Mouse (Mus musculus): ENCODE measurements at regions not wholly inside any gene's neighbourhood (a gene's known extent, or its start where the extent isn't known, plus 50 kb on each side); places are given as distances from the start of the nearest gene placed in this dataset.
"Not testable (repeated sequence)": the region's sequence is repeated elsewhere in the genome, so short reads cannot be mapped to it uniquely, and the experiment has no call there.

GRCm38 (mm10) chr6:37618990-37619389, 89.0 kb downstream of the Akr1d1 start:
- intact Hi-C loops (cut with DNase I): no loop called here

GRCm38 (mm10) chr6:37621364-37622029, 91.5 kb downstream of the Akr1d1 start:
- intact Hi-C loops (cut with DNase I): no loop called here
- DNase-seq: no peak

More at GRCm38 (mm10) chr6:37618990-37619389, 89.0 kb downstream of the Akr1d1 start:
- DNase-seq: no peak

- intact Hi-C loops (cut with DNase I): no loop called here
- DNase-seq: no peak
Measured at GRCm38 (mm10) chr6:37622273-37622672, 92.3 kb downstream of the Akr1d1 start.

- intact Hi-C loops (cut with DNase I): no loop called here
Measured at GRCm38 (mm10) chr6:37627206-37627605, 97.2 kb downstream of the Akr1d1 start.

GRCm38 (mm10) chr6:37633948-37634347, 104.0 kb downstream of the Akr1d1 start:
- no peak for DNase-seq
- intact Hi-C loops (cut with DNase I): no loop called here

More at GRCm38 (mm10) chr6:37627206-37627605, 97.2 kb downstream of the Akr1d1 start:
- DNase-seq: no peak

- peak; percentile 22 for DNase-seq
- intact Hi-C loops (cut with DNase I): no loop called here
Measured at GRCm38 (mm10) chr6:37642066-37642465, 112.1 kb downstream of the Akr1d1 start.

- intact Hi-C loops (cut with DNase I): no loop called here
- DNase-seq: peak; percentile 70
Measured at GRCm38 (mm10) chr6:37642701-37643121, 112.7 kb downstream of the Akr1d1 start.

- intact Hi-C loops (cut with DNase I): no loop called here
- no peak for DNase-seq
Measured at GRCm38 (mm10) chr6:37643176-37643575, 113.2 kb downstream of the Akr1d1 start.

GRCm38 (mm10) chr6:37643718-37644117, 113.7 kb downstream of the Akr1d1 start:
- no peak for DNase-seq
- intact Hi-C loops (cut with DNase I): no loop called here

- intact Hi-C loops (cut with DNase I): no loop called here
- no peak for DNase-seq
Measured at GRCm38 (mm10) chr6:37645551-37645950, 115.6 kb downstream of the Akr1d1 start.

GRCm38 (mm10) chr6:37657300-37657699, 127.3 kb downstream of the Akr1d1 start:
- intact Hi-C loops (cut with DNase I); DNase-seq: not testable (repeated sequence)

GRCm38 (mm10) chr6:37658021-37658650, 128.2 kb downstream of the Akr1d1 start:
- intact Hi-C loops (cut with DNase I): no loop called here

GRCm38 (mm10) chr6:37662747-37663146, 132.8 kb downstream of the Akr1d1 start:
- intact Hi-C loops (cut with DNase I): no loop called here

More at GRCm38 (mm10) chr6:37658021-37658650, 128.2 kb downstream of the Akr1d1 start:
- DNase-seq: no peak

GRCm38 (mm10) chr6:37665576-37665975, 135.6 kb downstream of the Akr1d1 start:
- DNase-seq: no peak
- intact Hi-C loops (cut with DNase I): no loop called here

More at GRCm38 (mm10) chr6:37662747-37663146, 132.8 kb downstream of the Akr1d1 start:
- no peak for DNase-seq

GRCm38 (mm10) chr6:37669407-37669806, 139.4 kb downstream of the Akr1d1 start:
- DNase-seq: no peak
- intact Hi-C loops (cut with DNase I): no loop called here

- DNase-seq: no peak
- intact Hi-C loops (cut with DNase I): no loop called here
Measured at GRCm38 (mm10) chr6:37670701-37671100, 140.7 kb downstream of the Akr1d1 start.

- no peak for DNase-seq
- intact Hi-C loops (cut with DNase I): no loop called here
Measured at GRCm38 (mm10) chr6:37679871-37680270, 149.9 kb downstream of the Akr1d1 start.

- intact Hi-C loops (cut with DNase I); DNase-seq: not testable (repeated sequence)
Measured at GRCm38 (mm10) chr6:37681331-37681730, 151.4 kb downstream of the Akr1d1 start.

- DNase-seq: no peak
- intact Hi-C loops (cut with DNase I): no loop called here
Measured at GRCm38 (mm10) chr6:37686094-37686493, 156.1 kb downstream of the Akr1d1 start.

GRCm38 (mm10) chr6:37688866-37689617, 159.1 kb downstream of the Akr1d1 start:
- intact Hi-C loops (cut with DNase I): no loop called here
- no peak for DNase-seq

- intact Hi-C loops (cut with DNase I): no loop called here
- no peak for DNase-seq
Measured at GRCm38 (mm10) chr6:37689696-37690095, 159.7 kb downstream of the Akr1d1 start.
